Mouse (Mus musculus) forebrain, embryonic 16.5 days (tissue): ENCODE measurements around the gene Apol6. TPM values are rescaled to one million over a fixed set of nuclear protein-coding genes. Genes with fewer than 3 reads are reported as not detected.
A peak's percentile ranks its signal among the peaks of the same experiment; 100 is the strongest.

Source experiments
- ATAC-seq: fragments of 200-750 bp; cut with Nextera tagmentation; 2 replicates; pipeline ENCODE4 v1.8.0; 2017; ENCODE audit warnings: mild to moderate bottlenecking, moderate library complexity
- H3K27ac ChIP-seq: fragments of 300-500 bp; sonication (generic); 2 replicates; pipeline ENCODE4 v1.5.1; 2014; ENCODE audit warnings: low read length, control low read depth
- H3K27me3 ChIP-seq: fragments of 300-500 bp; sonication (generic); replicated peaks from 2 replicates; pipeline ENCODE4 v1.6.1; 2014; ENCODE audit warnings: low read length; ENCODE audit not compliant: control insufficient read depth, insufficient read depth
- H3K36me3 ChIP-seq: fragments of 300-500 bp; sonication (generic); 2 replicates; pipeline ENCODE4 v1.6.1; 2014; ENCODE audit not compliant: control insufficient read depth, insufficient read depth
- H3K4me1 ChIP-seq: fragments of 300-500 bp; sonication (generic); replicated peaks from 2 replicates; pipeline ENCODE4 v1.6.1; 2014; ENCODE audit warnings: low read length; ENCODE audit not compliant: control insufficient read depth, insufficient read depth
- H3K4me2 ChIP-seq: fragments of 300-500 bp; sonication (generic); 2 replicates; pipeline ENCODE4 v1.6.1; 2014; ENCODE audit warnings: mild to moderate bottlenecking, low read length, control low read depth
- H3K4me3 ChIP-seq: fragments of 300-500 bp; sonication (generic); replicated peaks from 2 replicates; pipeline ENCODE4 v1.5.1; 2014; ENCODE audit warnings: mild to moderate bottlenecking, low read length, control low read depth
- H3K9ac ChIP-seq: fragments of 300-500 bp; sonication (generic); replicated peaks from 2 replicates; pipeline ENCODE4 v1.6.1; 2014; ENCODE audit warnings: low read depth, low read length, control low read depth
- H3K9me3 ChIP-seq: fragments of 300-500 bp; sonication (generic); 2 replicates; pipeline ENCODE4 v1.6.1; 2016; ENCODE audit warnings: low read length; ENCODE audit not compliant: control insufficient read depth
- WGBS: fragments of 180-500 bp; shearing (Covaris S2); extraction: QIAGEN DNeasy Blood & Tissue Kit; methylation state at CpG from one replicate; pipeline ENCODE4 v1.1.7; 2014; 5-methylcytosine and 5-hydroxymethylcytosine counted together
- polyA plus RNA-seq: library from polyadenylated mRNA; unstranded; fragments of >200 nt; fragmentation: Nextera tagmentation; extraction: Ambion mirVana; gene quantifications from 2 replicates; pipeline ENCODE4 v1.2.1, GENCODE M21; 2015

Apol6 gene
- not detected in 2 replicates for polyA plus RNA-seq

- WGBS = 89% methylated on average over 12 of the region's 12 CpGs
- Histone ChIP-seq H3K4me1 (no peaks in the 10 kb centered on the region), H3K9ac (no peak within 1 kb of the TSS), H3K4me2 (no peak within 1 kb of the TSS), H3K27ac (no peak within 1 kb of the TSS), H3K4me3 (no peak within 1 kb of the TSS), H3K36me3 (no peaks in the 10 kb centered on the region), H3K27me3 (no peaks in the 10 kb centered on the region), H3K9me3 (no peaks in the 10 kb centered on the region)
- no peak for ATAC-seq
Measured at GRCm38 (mm10) chr15:77044597-77045320, at the start of gene Apol6. Gene Apol6, plus strand, starts transcription at chr15:77044729.

- Histone ChIP-seq H3K4me1 (peaks cover 5% of the 10 kb centered on the region; the same call in 1 of the 2 replicates), H3K27ac (no peak overlapping the region), H3K9ac (no peak overlapping the region), H3K27me3 (no peaks in the 10 kb centered on the region), H3K36me3 (no peaks in the 10 kb centered on the region), H3K9me3 (no peaks in the 10 kb centered on the region), H3K4me3 (no peak overlapping the region), H3K4me2 (no peak overlapping the region)
- WGBS = 68% methylated on average over 2 of the region's 2 CpGs
- no peak for ATAC-seq
Measured at GRCm38 (mm10) chr15:76998048-76998447, 46.5 kb upstream of the Apol6 start.

GRCm38 (mm10) chr15:76998878-76999588, 45.5 kb upstream of the Apol6 start:
- Histone ChIP-seq H3K9me3 (no peaks in the 10 kb centered on the region), H3K4me1 (peaks cover 5% of the 10 kb centered on the region; the same call in 1 of the 2 replicates), H3K4me2 (peak overlapping the region; percentile 22; the same call in 1 of the 2 replicates), H3K27ac (no peak overlapping the region), H3K4me3 (no peak overlapping the region), H3K27me3 (no peaks in the 10 kb centered on the region), H3K9ac (peak overlapping the region; percentile 35; the same call in 1 of the 2 replicates), H3K36me3 (no peaks in the 10 kb centered on the region)
- WGBS = 35% methylated on average over 21 of the region's 21 CpGs
- peak; percentile 47; the same call in 1 of the 2 replicates for ATAC-seq

DNA sequence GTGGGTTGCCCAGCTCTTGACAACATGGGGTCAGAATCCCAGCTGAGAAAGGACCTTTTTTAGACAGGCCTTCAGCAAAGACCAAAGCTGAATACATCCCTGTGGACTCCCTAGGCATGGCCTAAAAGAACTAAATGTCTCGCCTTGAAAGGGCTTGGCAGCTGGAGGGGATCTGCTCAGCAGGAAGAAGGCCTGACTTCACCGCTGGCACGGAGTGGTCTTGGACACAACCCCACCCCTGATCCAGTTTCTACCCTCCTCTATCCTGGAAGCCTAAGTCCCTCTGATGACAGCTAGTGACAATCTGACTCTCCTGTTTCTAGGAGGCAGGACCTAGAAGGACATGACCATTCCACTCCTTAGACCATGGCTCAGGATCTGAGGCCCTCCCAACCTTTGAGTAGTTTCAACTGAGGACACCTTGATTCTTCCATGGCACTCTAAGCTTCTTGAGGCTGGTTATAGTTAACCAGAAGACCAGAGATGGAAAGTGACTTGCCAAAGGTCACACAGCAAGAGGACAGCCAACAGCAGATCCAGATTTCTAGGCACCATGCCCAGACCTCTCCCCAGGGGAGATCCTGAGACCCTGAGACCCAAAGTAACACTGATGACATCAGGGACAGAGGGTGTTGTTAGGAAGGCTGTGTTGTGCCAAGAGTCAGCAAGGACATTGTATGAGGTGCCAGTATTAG, 41.2 kb upstream of the Apol6 start:
- no peak for ATAC-seq
- 88% methylated on average over 3 of the region's 3 CpGs for WGBS
- Histone ChIP-seq H3K27me3 (no peaks in the 10 kb centered on the region), H3K36me3 (no peaks in the 10 kb centered on the region), H3K9me3 (no peaks in the 10 kb centered on the region), H3K4me3 (no peak overlapping the region), H3K9ac (no peak overlapping the region), H3K27ac (no peak overlapping the region), H3K4me1 (peaks cover 5% of the 10 kb centered on the region; the same call in 1 of the 2 replicates), H3K4me2 (no peak overlapping the region)

GRCm38 (mm10) chr15:77003868-77004215, 40.7 kb upstream of the Apol6 start:
- Histone ChIP-seq H3K36me3 (no peaks in the 10 kb centered on the region), H3K9ac (no peak overlapping the region)
- no peak for ATAC-seq

GRCm38 (mm10) chr15:77008851-77009250, 35.7 kb upstream of the Apol6 start:
- Histone ChIP-seq H3K36me3 (no peaks in the 10 kb centered on the region), H3K9me3 (no peaks in the 10 kb centered on the region), H3K9ac (no peak overlapping the region), H3K27ac (no peak overlapping the region), H3K4me3 (no peak overlapping the region), H3K4me1 (peaks cover 6% of the 10 kb centered on the region), H3K4me2 (no peak overlapping the region), H3K27me3 (no peaks in the 10 kb centered on the region)
- WGBS = 84% methylated on average over 6 of the region's 6 CpGs
- no peak for ATAC-seq

More at GRCm38 (mm10) chr15:77003868-77004215, 40.7 kb upstream of the Apol6 start:
- no peaks in the 10 kb centered on the region for H3K9me3 ChIP-seq
- H3K4me3 ChIP-seq = no peak overlapping the region
- H3K27ac ChIP-seq = no peak overlapping the region
- H3K4me1 ChIP-seq = peaks cover 2% of the 10 kb centered on the region; the same call in 1 of the 2 replicates
- no peak overlapping the region for H3K4me2 ChIP-seq
- 18% methylated on average over 3 of the region's 3 CpGs for WGBS
- no peaks in the 10 kb centered on the region for H3K27me3 ChIP-seq

DNA sequence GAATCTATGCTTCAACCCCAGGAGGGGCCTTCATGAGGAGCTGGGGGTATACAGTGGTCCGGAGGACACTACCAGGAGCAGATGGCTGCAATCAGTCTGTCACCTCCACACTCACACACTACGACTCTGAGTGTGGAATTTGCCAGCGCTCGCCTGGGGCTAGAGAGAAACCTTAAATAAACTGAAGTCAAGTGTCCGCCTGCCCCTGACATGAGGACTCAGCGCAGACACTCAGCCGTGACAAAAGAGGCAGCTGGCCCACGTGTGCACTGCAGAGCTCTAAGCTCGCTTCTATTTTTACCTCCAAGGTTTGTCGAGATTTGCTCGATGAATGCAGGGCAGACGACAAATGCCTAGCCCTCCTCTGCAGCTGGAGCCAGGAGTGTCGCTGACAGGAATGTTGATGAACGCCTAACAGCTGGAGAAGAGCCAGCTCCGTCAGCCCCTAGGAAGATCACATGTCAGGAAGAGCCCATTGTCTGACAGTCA, 30.7 kb upstream of the Apol6 start:
- 28% methylated on average over 15 of the region's 15 CpGs for WGBS
- no peaks in the 10 kb centered on the region for H3K9me3 ChIP-seq
- ATAC-seq = peak; percentile 79
- H3K27me3 ChIP-seq = no peaks in the 10 kb centered on the region
- peak overlapping the region; percentile 7; the same call in 1 of the 2 replicates for H3K9ac ChIP-seq
- H3K36me3 ChIP-seq = no peaks in the 10 kb centered on the region
- H3K4me2 ChIP-seq = peak overlapping the region; percentile 8; the same call in 1 of the 2 replicates
- H3K27ac ChIP-seq = peak overlapping the region; percentile 46
- peaks cover 12% of the 10 kb centered on the region for H3K4me1 ChIP-seq
- H3K4me3 ChIP-seq = no peak overlapping the region

DNA sequence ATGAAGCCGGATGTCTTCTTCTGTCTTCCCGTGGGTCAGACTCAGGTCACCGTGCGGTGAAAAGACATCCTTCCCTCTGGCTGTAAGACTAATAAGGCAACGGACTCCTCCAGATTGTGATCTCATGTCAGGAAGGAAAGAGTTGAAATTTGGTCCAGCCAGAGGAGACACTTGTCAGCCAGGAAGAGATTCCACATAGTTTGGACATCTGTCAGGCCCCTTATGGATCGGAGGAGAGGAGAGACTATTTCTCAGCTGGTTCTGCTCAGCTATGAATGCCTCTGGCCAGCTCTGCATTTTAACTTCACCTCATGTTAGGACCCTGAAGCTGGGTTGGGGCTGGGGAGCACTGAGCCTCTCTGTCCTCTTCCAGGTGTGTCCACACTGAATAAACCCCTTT, 30.1 kb upstream of the Apol6 start:
- Histone ChIP-seq H3K27ac (peak overlapping the region; percentile 46), H3K9me3 (no peaks in the 10 kb centered on the region), H3K4me2 (no peak overlapping the region), H3K4me3 (no peak overlapping the region), H3K4me1 (peaks cover 12% of the 10 kb centered on the region), H3K27me3 (no peaks in the 10 kb centered on the region), H3K36me3 (no peaks in the 10 kb centered on the region), H3K9ac (no peak overlapping the region)
- 85% methylated on average over 6 of the region's 6 CpGs for WGBS
- no peak for ATAC-seq

GRCm38 (mm10) chr15:77014985-77015384, 29.5 kb upstream of the Apol6 start:
- Histone ChIP-seq H3K27ac (no peak overlapping the region; the same call in 1 of the 2 replicates), H3K4me3 (no peak overlapping the region), H3K4me2 (no peak overlapping the region), H3K4me1 (peaks cover 12% of the 10 kb centered on the region), H3K9me3 (no peaks in the 10 kb centered on the region), H3K9ac (no peak overlapping the region), H3K27me3 (no peaks in the 10 kb centered on the region), H3K36me3 (no peaks in the 10 kb centered on the region)
- no peak for ATAC-seq
- whole genome bisulfite sequencing = 73% methylated on average over 4 of the region's 4 CpGs
